Mouse (Mus musculus) small intestine, adult 10 weeks (tissue): Measurements from ENCODE around the gene Olfr1032. TPM values are rescaled to one million over a fixed set of nuclear protein-coding genes. Genes with fewer than 3 reads are reported as not detected.

Experiments
- polyA plus RNA-seq: library from polyadenylated mRNA; stranded (reverse); fragments of 350-450 nt; fragmentation: Illumina TruSeq; extraction: RNeasy Lipid Tissue Mini Kit (QIAGEN cat#74804); gene quantifications from one replicate; pipeline ENCODE4 v1.2.3, GENCODE M21; 2014; ENCODE audit warnings: low replicate concordance

Gene Olfr1032
- not detected for polyA plus RNA-seq

GRCm38 (mm10) chr2:86005240-86005639, at the start of gene Olfr1032:
Gene Olfr1032 (plus strand): TSS chr2:86005540.

GRCm38 (mm10) chr2:85973595-85973994, 31.7 kb upstream of the Olfr1032 start, which contains the start of gene Olfr1029:
Gene Olfr1029 (plus strand): TSS chr2:85973895.

GRCm38 (mm10) chr2:85978976-85979375, 26.4 kb upstream of the Olfr1032 start, which contains the start of gene Olfr1030:
Gene Olfr1030 (plus strand): TSS chr2:85979276.

GRCm38 (mm10) chr2:85990004-85990403, 15.3 kb upstream of the Olfr1032 start, which contains the start of gene Olfr1031:
Gene Olfr1031 (plus strand): TSS chr2:85990304.

GRCm38 (mm10) chr2:86020406-86020805, 15.1 kb downstream of the Olfr1032 start, which contains the start of gene Olfr1033:
Gene Olfr1033 (plus strand): TSS chr2:86020633.

GRCm38 (mm10) chr2:86045561-86045960, 40.2 kb downstream of the Olfr1032 start, which contains the start of gene Olfr1034:
Gene Olfr1034 (plus strand): TSS chr2:86045861.

Other genes with a start within 250 kb of the Olfr1032 start
- gene Olfr1012, start 242.8 kb upstream of the Olfr1032 start, polyA plus RNA-seq, result not detected
- gene Olfr1013, start 238.4 kb upstream of the Olfr1032 start, polyA plus RNA-seq, result not detected
- gene Olfr1014, start 232.8 kb upstream of the Olfr1032 start, polyA plus RNA-seq, result not detected
- gene Olfr1015, start 223.5 kb upstream of the Olfr1032 start, polyA plus RNA-seq, result not detected
- not detected for gene Olfr1016, start 203.0 kb upstream of the Olfr1032 start, polyA plus RNA-seq
- gene Olfr1018, start 187.1 kb upstream of the Olfr1032 start, polyA plus RNA-seq, result not detected
- not detected for gene Olfr1019, start 160.1 kb upstream of the Olfr1032 start, polyA plus RNA-seq
- not detected for gene Olfr1020, start 158.5 kb upstream of the Olfr1032 start, polyA plus RNA-seq
- not detected for gene Olfr1022, start 136.9 kb upstream of the Olfr1032 start, polyA plus RNA-seq
- not detected for gene Olfr1023, start 119.9 kb upstream of the Olfr1032 start, polyA plus RNA-seq
- gene Olfr1024, start 100.5 kb upstream of the Olfr1032 start, polyA plus RNA-seq, result not detected
- gene Olfr1025-ps1, start 90.3 kb upstream of the Olfr1032 start, polyA plus RNA-seq, result not detected
- gene Olfr1026, start 84.0 kb upstream of the Olfr1032 start, polyA plus RNA-seq, result not detected
- gene Olfr1028, start 55.1 kb upstream of the Olfr1032 start, polyA plus RNA-seq, result not detected
- not detected for gene Olfr1029, start 31.6 kb upstream of the Olfr1032 start, polyA plus RNA-seq
- not detected for gene Olfr1030, start 26.3 kb upstream of the Olfr1032 start, polyA plus RNA-seq
- not detected for gene Olfr1031, start 15.2 kb upstream of the Olfr1032 start, polyA plus RNA-seq
- gene Olfr1033, start 15.1 kb downstream of the Olfr1032 start, polyA plus RNA-seq, result 3.2 TPM
- 0.89 TPM for gene Olfr1034, start 40.3 kb downstream of the Olfr1032 start, polyA plus RNA-seq
- gene Olfr1036, start 68.5 kb downstream of the Olfr1032 start, polyA plus RNA-seq, result not detected
- not detected for gene Olfr1037, start 81.8 kb downstream of the Olfr1032 start, polyA plus RNA-seq
- not detected for gene Olfr1039, start 130.4 kb downstream of the Olfr1032 start, polyA plus RNA-seq
- not detected for gene Olfr1040, start 141.2 kb downstream of the Olfr1032 start, polyA plus RNA-seq
- gene Olfr1042, start 156.3 kb downstream of the Olfr1032 start, polyA plus RNA-seq, result not detected
- not detected for gene Olfr1043, start 162.0 kb downstream of the Olfr1032 start, polyA plus RNA-seq
- gene Olfr1044, start 172.3 kb downstream of the Olfr1032 start, polyA plus RNA-seq, result not detected
- not detected for gene Olfr52, start 180.1 kb downstream of the Olfr1032 start, polyA plus RNA-seq
- gene Olfr1045, start 197.5 kb downstream of the Olfr1032 start, polyA plus RNA-seq, result not detected
- gene Olfr1046, start 213.8 kb downstream of the Olfr1032 start, polyA plus RNA-seq, result not detected
- not detected for gene Olfr1047, start 225.9 kb downstream of the Olfr1032 start, polyA plus RNA-seq
- not detected for gene Olfr1048, start 234.7 kb downstream of the Olfr1032 start, polyA plus RNA-seq